Mouse (Mus musculus) spleen, postnatal 14 days (tissue): ENCODE measurements around the gene Hes5.

Experiments
- DNase-seq, 2 experiments: peaks; one replicate each; pipeline ENCODE4 v3.0.0; 2021 to 2022; ENCODE audit warnings: low spot score in 2 of 2

Hes5 gene

GRCm38 (mm10) chr4:155011312-155012025, 50.7 kb downstream of the Hes5 start:
- no peak for DNase-seq
